Mouse (Mus musculus): ENCODE data around the gene Mcam.

- TF ChIP-seq GATA1 (IDR thresholded peaks at IDR 0.05; ENCODE audit: low read depth, low read length) (no peak), ZMIZ1 (IDR thresholded peaks at IDR 0.05; ENCODE audit: low read depth, low read length) (no peak), ELF1 (IDR thresholded peaks at IDR 0.05; ENCODE audit: low read depth, low read length) (no peak), TCF12 (IDR thresholded peaks at IDR 0.05; ENCODE audit: low read depth, low read length) (no peak), POLR2A (IDR thresholded peaks at IDR 0.05; ENCODE audit: control insufficient read depth in 1 of 2, insufficient read depth in 1 of 2, low read depth in 1 of 2, low read length in 2 of 2, poor library complexity in 1 of 2) (no peak), EP300 (IDR thresholded peaks at IDR 0.05; ENCODE audit: low read depth in 1 of 2, low read length in 2 of 2) (no peak), MXI1 (IDR thresholded peaks at IDR 0.05; ENCODE audit: low read depth, low read length) (no peak), CTCF (IDR thresholded peaks at IDR 0.05 in 2 of 3, conservative IDR thresholded peaks at IDR 0.05 in 1 of 3; ENCODE audit: control insufficient read depth in 1 of 3, insufficient read depth in 1 of 3, low read depth in 2 of 3, low read length in 3 of 3, poor library complexity in 1 of 3, severe bottlenecking in 1 of 3) (no peak)
These were observed 10.4 kb downstream of the Mcam start for GRCm38 (mm10) chr9:44144718-44145060.
